Mouse (Mus musculus) myocyte (in vitro differentiated cells): ENCODE results near the gene Dpm2.

ENCODE experiments used
- E2F4 ChIP-seq: IDR thresholded peaks from one replicate; pipeline ENCODE4 v1.6.1; 2011; ENCODE audit warnings: mild to moderate bottlenecking, control low read depth, moderate library complexity; ENCODE audit not compliant: insufficient read depth
- POLR2A ChIP-seq: IDR thresholded peaks from one replicate; pipeline ENCODE4 v1.6.1; 2011; ENCODE audit warnings: low read depth, mild to moderate bottlenecking, control low read depth, moderate library complexity; ENCODE audit not compliant: insufficient read length
- USF1 ChIP-seq: IDR thresholded peaks from one replicate; pipeline ENCODE4 v1.6.1; 2011; ENCODE audit warnings: low read depth, mild to moderate bottlenecking, control low read depth, moderate library complexity

GRCm38 (mm10) chr2:32620682-32621516 lies 50.2 kb downstream of the Dpm2 start:
- TF ChIP-seq POLR2A (no peak), E2F4 (no peak), USF1 (no peak)
